Mouse (Mus musculus) lung, postnatal 0 days (tissue): ENCODE results near the gene Ddhd1.

ENCODE experiments used
- CTCF ChIP-seq: IDR thresholded peaks from 2 replicates; pipeline ENCODE4 v1.5.1; 2016; ENCODE audit warnings: antibody characterized with exemption, mild to moderate bottlenecking
- EP300 ChIP-seq: IDR thresholded peaks from 2 replicates; pipeline ENCODE4 v1.6.1; 2016; ENCODE audit warnings: antibody characterized with exemption, mild to moderate bottlenecking, control low read depth

GRCm38 (mm10) chr14:45551121-45551768, 106.7 kb downstream of the Ddhd1 start:
- peak; percentile 70 for TF ChIP-seq CTCF
- no peak for TF ChIP-seq EP300
